ENCODE assay signal across 8 mouse cellular contexts in genomic region chr17:79020984-79021335, GRCm38 (mm10). TPM values are rescaled to one million over a fixed set of nuclear protein-coding genes. Genes with fewer than 3 reads are reported as not detected.
DNase-seq lines count a peak whose midpoint lies in the region; ATAC-seq and TF ChIP-seq lines count a peak whose summit lies in the region.

No protein-coding gene starts in this region.

- H3K9ac ChIP-seq in hindbrain, postnatal 0 days (replicated peaks; ENCODE audit: low read length), result peak overlapping the region; percentile 65
- peak overlapping the region; percentile 69 for H3K9ac ChIP-seq in midbrain, embryonic 16.5 days (ENCODE audit: low read depth, low read length)

- H3K36me3 ChIP-seq in kidney, adult 2 months (ENCODE audit: control insufficient read depth, insufficient read depth, low read length), result no peaks in the 10 kb centered on the region
- no peaks in the 10 kb centered on the region for H3K36me3 ChIP-seq in hindbrain, postnatal 0 days (ENCODE audit: insufficient read depth, low read length)
- H3K36me3 ChIP-seq in midbrain, embryonic 16.5 days (ENCODE audit: control insufficient read depth, insufficient read depth, low read length), result no peaks in the 10 kb centered on the region

- no peaks in the 10 kb centered on the region for H3K27me3 ChIP-seq in kidney, adult 2 months (replicated peaks; ENCODE audit: control insufficient read depth, insufficient read depth, low read length)
- no peaks in the 10 kb centered on the region for H3K27me3 ChIP-seq in hindbrain, postnatal 0 days (ENCODE audit: insufficient read depth, low read length)
- no peaks in the 10 kb centered on the region; the same call in 1 of the 2 replicates for H3K27me3 ChIP-seq in midbrain, embryonic 16.5 days (ENCODE audit: control insufficient read depth, insufficient read depth, low read depth, low read length)

- TF ChIP-seq POLR2A in kidney, adult 2 months (IDR thresholded peaks at IDR 0.05; ENCODE audit: low read depth, low read length), result no peak
- TF ChIP-seq POLR2A in bone marrow macrophage, adult 2 months (IDR thresholded peaks at IDR 0.05; ENCODE audit: borderline replicate concordance, low read depth, low read length), result no peak

- 2% methylated on average over 24 of the region's 24 CpGs for WGBS in kidney, adult 2 months
- 2% methylated on average over 24 of the region's 24 CpGs for WGBS in hindbrain, postnatal 0 days
- 1% methylated on average over 24 of the region's 24 CpGs for WGBS in midbrain, embryonic 16.5 days

- TF ChIP-seq CTCF in kidney, adult 2 months (conservative IDR thresholded peaks at IDR 0.05; ENCODE audit: insufficient read depth, insufficient read length, low read depth, low read length), result no peak
- TF ChIP-seq CTCF in bone marrow macrophage, adult 2 months (IDR thresholded peaks at IDR 0.05; ENCODE audit: low read depth, low read length), result no peak
- TF ChIP-seq CTCF in hindbrain, postnatal 0 days (IDR thresholded peaks at IDR 0.05; ENCODE audit: low read depth), result no peak

- no peaks in the 10 kb centered on the region; the same call in 1 of the 2 replicates for H3K4me1 ChIP-seq in kidney, adult 2 months (ENCODE audit: control insufficient read depth, insufficient read depth, low read length)
- peaks cover 12% of the 10 kb centered on the region for H3K4me1 ChIP-seq in bone marrow macrophage, adult 2 months (ENCODE audit: control insufficient read depth, insufficient read depth, low read length)
- no peaks in the 10 kb centered on the region for H3K4me1 ChIP-seq in hindbrain, postnatal 0 days (ENCODE audit: insufficient read depth, low read length)
- H3K4me1 ChIP-seq in midbrain, embryonic 16.5 days (ENCODE audit: control insufficient read depth, insufficient read depth, low read length), result peaks cover 3% of the 10 kb centered on the region; the same call in 1 of the 2 replicates

- ATAC-seq in hindbrain, postnatal 0 days, result no peak
- no peak for ATAC-seq in midbrain, embryonic 16.5 days

- H3K4me3 ChIP-seq in kidney, adult 2 months (ENCODE audit: insufficient read depth, low read depth, low read length), result peak overlapping the region; percentile 67
- peak overlapping the region; percentile 72 for H3K4me3 ChIP-seq in bone marrow macrophage, adult 2 months (ENCODE audit: insufficient read depth, low read length)
- H3K4me3 ChIP-seq in hindbrain, postnatal 0 days (ENCODE audit: low read length), result peak overlapping the region; percentile 74
- H3K4me3 ChIP-seq in midbrain, embryonic 16.5 days (ENCODE audit: low read depth, low read length), result peak overlapping the region; percentile 85

- H3K9me3 ChIP-seq in hindbrain, postnatal 0 days (ENCODE audit: low read length), result no peaks in the 10 kb centered on the region
- H3K9me3 ChIP-seq in midbrain, embryonic 16.5 days (replicated peaks; ENCODE audit: control insufficient read depth, low read length, poor library complexity, severe bottlenecking), result no peaks in the 10 kb centered on the region

- no peak for DNase-seq in kidney, adult 2 months
- no peak for DNase-seq in kidney, adult 8-10 months
- no peak for DNase-seq in hindbrain, postnatal 0 days (ENCODE audit: low spot score)
- no peak for DNase-seq in thymus, postnatal 10 days (ENCODE audit: low spot score in 2 of 2)
- DNase-seq in frontal cortex, postnatal 10 days (ENCODE audit: low spot score in 2 of 2), result no peak
- DNase-seq in gastrocnemius, postnatal 25 days, result no peak

- no peak overlapping the region for H3K27ac ChIP-seq in kidney, adult 2 months (ENCODE audit: insufficient read depth, low read depth, low read length)
- H3K27ac ChIP-seq in bone marrow macrophage, adult 2 months (ENCODE audit: insufficient read depth, low read depth, low read length), result no peak overlapping the region
- peak overlapping the region; percentile 76; the same call in 1 of the 2 replicates for H3K27ac ChIP-seq in hindbrain, postnatal 0 days
- H3K27ac ChIP-seq in midbrain, embryonic 16.5 days (ENCODE audit: low read length), result no peak overlapping the region

- H3K4me2 ChIP-seq in hindbrain, postnatal 0 days (ENCODE audit: low read depth, low read length), result peak overlapping the region; percentile 73
- peak overlapping the region; percentile 67 for H3K4me2 ChIP-seq in midbrain, embryonic 16.5 days (ENCODE audit: low read length)

RNA-seq across cellular contexts. Expression of gene Prkd3, which starts 0.3 kb away (rescaled TPM):
- 9.4 and 10.3 TPM in 2 replicates for polyA plus RNA-seq in kidney, adult 2 months (2012; rRNA removed)
- 15.4 and 17.5 TPM in 2 replicates for polyA plus RNA-seq in bone marrow macrophage, adult 2 months (2012; ENCODE audit: insufficient read depth, insufficient read length, missing spikeins)
- total RNA-seq in hindbrain, postnatal 0 days (2014; rRNA removed), result 24.4 and 27.6 TPM in 2 replicates
- 9.3 and 10.8 TPM in 2 replicates for polyA plus RNA-seq in hindbrain, postnatal 0 days (2015; fragmentation: Nextera tagmentation; extraction: Ambion mirVana)
- polyA plus RNA-seq in midbrain, embryonic 16.5 days (2015; fragmentation: Nextera tagmentation; extraction: Ambion mirVana), result 9.8 and 10.3 TPM in 2 replicates
- total RNA-seq in gastrocnemius, postnatal 25 days (2021), result 1 to 10 TPM; 8.4 to 8.5 TPM

RNA-seq across cellular contexts. Expression of gene Qpct, which starts 30.7 kb away (rescaled TPM):
- polyA plus RNA-seq in kidney, adult 2 months (2012; rRNA removed), result 2.3 and 2.7 TPM in 2 replicates
- polyA plus RNA-seq in bone marrow macrophage, adult 2 months (2012; ENCODE audit: insufficient read depth, insufficient read length, missing spikeins), result 7.9 and 8.6 TPM in 2 replicates
- 30.8 and 32.2 TPM in 2 replicates for total RNA-seq in hindbrain, postnatal 0 days (2014; rRNA removed)
- polyA plus RNA-seq in hindbrain, postnatal 0 days (2015; fragmentation: Nextera tagmentation; extraction: Ambion mirVana), result 37.1 and 37.3 TPM in 2 replicates
- polyA plus RNA-seq in midbrain, embryonic 16.5 days (2015; fragmentation: Nextera tagmentation; extraction: Ambion mirVana), result 27.3 and 28.8 TPM in 2 replicates
- total RNA-seq in gastrocnemius, postnatal 25 days (2021), result 1 to 10 TPM; 3.9 to 5.4 TPM
